Mouse (Mus musculus) limb, embryonic 15.5 days (tissue): ENCODE data around the gene Gm5934. TPM values are rescaled to one million over a fixed set of nuclear protein-coding genes. Genes with fewer than 3 reads are reported as not detected.
"Not testable (repeated sequence)": the region's sequence is repeated elsewhere in the genome, so short reads cannot be mapped to it uniquely, and the experiment has no call there.

Experiments
- ATAC-seq: fragments of 200-750 bp; cut with Nextera tagmentation; 2 replicates; pipeline ENCODE4 v1.8.0; 2017; ENCODE audit warnings: low read depth, moderate TSS enrichment; ENCODE audit not compliant: insufficient number of reproducible peaks, low FRiP score, low TSS enrichment
- H3K27ac ChIP-seq: fragments of 300-500 bp; sonication (generic); 2 replicates; pipeline ENCODE4 v1.5.1; 2015; ENCODE audit warnings: moderate library complexity, mild to moderate bottlenecking, inconsistent platforms
- H3K27me3 ChIP-seq: fragments of 300-500 bp; sonication (generic); 2 replicates; pipeline ENCODE4 v1.6.1; 2015; ENCODE audit warnings: inconsistent platforms
- H3K36me3 ChIP-seq: fragments of 300-500 bp; sonication (generic); 2 replicates; pipeline ENCODE4 v1.6.1; 2015; ENCODE audit warnings: inconsistent platforms
- H3K4me1 ChIP-seq: fragments of 300-500 bp; sonication (generic); 2 replicates; pipeline ENCODE4 v1.6.1; 2015; ENCODE audit warnings: inconsistent platforms
- H3K4me2 ChIP-seq: fragments of 300-500 bp; sonication (generic); 2 replicates; pipeline ENCODE4 v1.6.1; 2015; ENCODE audit warnings: mild to moderate bottlenecking, inconsistent platforms
- H3K4me3 ChIP-seq: fragments of 300-500 bp; sonication (generic); 2 replicates; pipeline ENCODE4 v1.5.1; 2015; ENCODE audit warnings: mild to moderate bottlenecking, inconsistent platforms
- H3K9ac ChIP-seq: fragments of 300-500 bp; sonication (generic); 2 replicates; pipeline ENCODE4 v1.6.1; 2015; ENCODE audit warnings: inconsistent platforms
- H3K9me3 ChIP-seq: fragments of 300-500 bp; sonication (generic); 2 replicates; pipeline ENCODE4 v1.6.1; 2016; ENCODE audit warnings: inconsistent platforms
- WGBS: fragments of 180-500 bp; shearing (Covaris S2); methylation state at CpG from one replicate; pipeline ENCODE4 v1.1.7; 2015; 5-methylcytosine and 5-hydroxymethylcytosine counted together
- polyA plus RNA-seq: library from polyadenylated mRNA; unstranded; fragments of >200 nt; fragmentation: Nextera tagmentation; extraction: Ambion mirVana; gene quantifications from 2 replicates; pipeline ENCODE4 v1.2.1, GENCODE M21; 2015

The Gm5934 gene
- not detected in 2 replicates for polyA plus RNA-seq

DNA sequence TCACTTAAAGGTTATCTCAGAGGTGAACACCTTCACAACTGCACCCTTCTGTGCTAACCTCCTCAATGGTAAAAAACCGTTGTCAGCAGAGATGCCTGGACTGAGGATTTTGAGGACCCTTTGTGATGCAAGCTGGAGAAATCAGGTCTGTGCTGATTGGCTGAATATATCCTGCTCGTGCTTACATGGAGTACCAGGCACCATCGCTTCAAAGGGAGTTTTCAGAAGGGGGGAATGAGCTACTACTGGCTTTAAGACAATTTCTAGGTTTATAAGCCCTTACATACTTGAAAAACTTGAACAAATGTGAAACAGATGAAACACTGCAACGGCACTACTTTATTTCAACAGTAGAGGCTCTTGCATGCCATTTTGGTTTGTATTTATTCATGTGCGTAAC lies at the start of gene Gm5934:
Gene Gm5934 (minus strand): TSS at position 101 of the 400 bp plus-strand sequence.
- H3K4me2 ChIP-seq, H3K4me1 ChIP-seq, H3K9me3 ChIP-seq, H3K9ac ChIP-seq, H3K27ac ChIP-seq, H3K4me3 ChIP-seq, H3K27me3 ChIP-seq, H3K36me3 ChIP-seq, ATAC-seq: not testable (repeated sequence)
- 79% methylated on average over 5 of the region's 5 CpGs for WGBS

Other genes with a start within 250 kb of the Gm5934 start
- not detected in 2 replicates for gene Gm4297, start 74.1 kb upstream of the Gm5934 start, polyA plus RNA-seq